Mouse (Mus musculus): Measurements from ENCODE around the gene Mars2. TPM values are rescaled to one million over a fixed set of nuclear protein-coding genes. Genes with fewer than 3 reads are reported as not detected.

The Mars2 gene
- polyA plus RNA-seq, 1 experiment from 2014 or later: 4.0 TPM

DNA sequence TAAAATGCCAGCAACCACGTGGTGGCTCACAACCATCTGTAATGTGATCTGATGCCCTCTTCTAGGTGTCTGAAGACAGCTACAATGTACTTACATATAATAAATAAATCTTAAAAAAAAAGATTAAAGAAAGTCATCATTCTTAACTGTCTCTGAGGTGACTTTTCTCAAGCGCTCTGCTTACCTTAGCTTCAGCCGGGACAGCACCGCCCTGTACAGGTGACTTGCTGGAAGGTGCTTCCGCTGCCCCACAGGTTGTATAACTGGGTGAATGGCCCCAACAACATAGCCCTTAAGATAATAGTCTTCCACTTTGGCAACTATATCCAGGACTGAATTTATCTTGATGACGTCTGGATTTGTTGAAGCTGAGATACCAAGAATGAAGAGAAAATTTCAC lies 23.0 kb upstream of the Mars2 start:
- no peaks in the 10 kb centered on the region for H3K9me3 ChIP-seq (replicated peaks; ENCODE audit: control insufficient read depth, low read length)
- H3K4me1 ChIP-seq (ENCODE audit: control insufficient read depth, insufficient read depth, low read length): peaks cover under 1% of the 10 kb centered on the region; the same call in 1 of the 2 replicates
- ATAC-seq (replicated peaks; ENCODE audit: insufficient number of reproducible peaks, low FRiP score, low TSS enrichment): no peak
- no peak overlapping the region for H3K9ac ChIP-seq (ENCODE audit: low read depth, low read length)
- no peaks in the 10 kb centered on the region for H3K27me3 ChIP-seq (ENCODE audit: control insufficient read depth, insufficient read depth, low read length)
- 83% methylated on average over 6 of the region's 6 CpGs for WGBS (ENCODE audit: insufficient replicate concordance)
- H3K36me3 ChIP-seq (ENCODE audit: control insufficient read depth, insufficient read depth, low read length): no peaks in the 10 kb centered on the region
- no peak overlapping the region for H3K4me2 ChIP-seq
- H3K4me3 ChIP-seq (ENCODE audit: low read depth, low read length): no peak overlapping the region
- no peak overlapping the region for H3K27ac ChIP-seq (ENCODE audit: low read depth, low read length)

DNA sequence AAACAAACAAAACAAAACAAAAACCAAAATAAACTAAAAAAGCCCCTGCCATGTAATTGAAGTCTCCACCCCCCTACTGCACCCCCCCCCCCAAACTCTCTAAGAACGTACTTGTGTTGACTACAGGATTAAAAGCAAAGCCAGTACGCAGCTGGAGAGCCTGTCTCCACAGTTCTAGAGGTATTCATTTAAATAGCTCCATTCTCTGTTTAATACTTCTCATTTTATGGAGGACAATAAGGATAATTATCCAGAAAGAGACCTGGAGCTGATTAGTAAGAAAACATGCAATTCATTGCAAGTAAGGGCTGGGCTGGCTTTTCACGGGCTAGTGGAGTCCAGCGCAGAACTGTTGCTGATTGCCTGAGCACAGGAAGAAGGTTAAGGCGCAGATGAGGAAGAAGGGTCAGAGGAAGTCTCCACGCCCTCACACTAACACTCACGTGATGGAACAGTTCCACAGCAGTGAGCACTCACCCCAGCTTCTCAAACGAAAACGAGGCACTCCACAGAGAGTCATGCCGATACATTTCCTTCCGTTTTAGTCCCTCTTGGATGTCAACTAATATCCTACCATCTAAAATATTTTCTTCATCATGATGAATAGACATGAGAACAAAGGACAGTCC lies 21.7 kb upstream of the Mars2 start:
- no peaks in the 10 kb centered on the region for H3K4me1 ChIP-seq (ENCODE audit: control insufficient read depth, insufficient read depth, low read length)
- no peak overlapping the region for H3K4me3 ChIP-seq (ENCODE audit: low read depth, low read length)
- 71% methylated on average over 11 of the region's 11 CpGs for WGBS (ENCODE audit: insufficient replicate concordance)
- no peak overlapping the region for H3K4me2 ChIP-seq
- ATAC-seq (replicated peaks; ENCODE audit: insufficient number of reproducible peaks, low FRiP score, low TSS enrichment): no peak
- no peaks in the 10 kb centered on the region for H3K36me3 ChIP-seq (ENCODE audit: control insufficient read depth, insufficient read depth, low read length)
- H3K9me3 ChIP-seq (replicated peaks; ENCODE audit: control insufficient read depth, low read length): no peaks in the 10 kb centered on the region
- no peak overlapping the region for H3K27ac ChIP-seq (ENCODE audit: low read depth, low read length)
- H3K9ac ChIP-seq (ENCODE audit: low read depth, low read length): no peak overlapping the region
- H3K27me3 ChIP-seq (ENCODE audit: control insufficient read depth, insufficient read depth, low read length): no peaks in the 10 kb centered on the region

DNA sequence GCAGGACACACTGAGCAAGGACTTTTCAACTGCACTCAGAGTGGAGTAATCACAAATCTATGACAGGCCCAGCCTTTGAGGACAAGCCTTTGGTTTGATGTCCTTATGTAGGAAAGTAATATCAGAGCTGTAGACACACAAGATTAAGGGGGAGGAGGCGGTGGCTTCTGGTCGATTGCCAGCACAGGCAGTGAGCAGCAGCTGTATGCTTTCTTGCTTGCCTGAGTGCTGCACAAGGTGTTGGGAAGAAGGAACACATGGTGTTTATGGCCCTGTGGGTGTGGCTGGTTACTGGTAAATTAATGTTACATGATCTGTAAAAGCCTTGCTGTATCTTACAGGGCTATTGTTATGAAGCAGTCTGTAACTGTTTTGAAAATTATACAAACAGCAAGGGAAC lies 19.8 kb upstream of the Mars2 start:
- 66% methylated on average over 2 of the region's 2 CpGs for WGBS (ENCODE audit: insufficient replicate concordance)
- ATAC-seq (replicated peaks; ENCODE audit: insufficient number of reproducible peaks, low FRiP score, low TSS enrichment): no peak
- no peak overlapping the region for H3K4me3 ChIP-seq (ENCODE audit: low read depth, low read length)

DNA sequence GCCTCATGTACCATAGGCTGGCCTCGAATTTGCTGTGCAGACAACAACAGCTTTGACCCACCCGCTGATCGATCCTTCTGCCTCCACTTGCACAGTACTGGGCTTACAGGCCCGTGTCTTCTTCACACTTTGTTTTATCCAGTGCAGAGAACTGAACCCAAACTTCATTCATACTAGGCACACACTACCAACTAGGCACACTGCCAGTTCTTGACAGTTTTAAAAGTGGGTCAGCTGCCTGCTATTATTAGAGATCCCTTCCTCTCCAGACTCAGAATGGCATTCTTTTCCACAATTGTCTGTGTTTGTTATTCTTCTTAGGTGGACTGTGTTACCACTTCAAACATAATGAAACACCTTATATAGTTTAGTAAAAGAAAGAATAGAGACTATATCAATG lies 15.6 kb upstream of the Mars2 start:
- no peaks in the 10 kb centered on the region for H3K36me3 ChIP-seq (ENCODE audit: control insufficient read depth, insufficient read depth, low read length)
- 0 out of 2 replicates have a peak, but pooled peaks cover 4% of the 10 kb centered on the region for H3K4me1 ChIP-seq (ENCODE audit: control insufficient read depth, insufficient read depth, low read length)
- H3K27ac ChIP-seq (ENCODE audit: low read depth, low read length): no peak overlapping the region
- no peak overlapping the region for H3K9ac ChIP-seq (ENCODE audit: low read depth, low read length)
- 70% methylated on average over 4 of the region's 4 CpGs for WGBS (ENCODE audit: insufficient replicate concordance)
- ATAC-seq (replicated peaks; ENCODE audit: insufficient number of reproducible peaks, low FRiP score, low TSS enrichment): no peak
- H3K4me3 ChIP-seq (ENCODE audit: low read depth, low read length): no peak overlapping the region
- no peak overlapping the region for H3K4me2 ChIP-seq
- no peaks in the 10 kb centered on the region for H3K9me3 ChIP-seq (replicated peaks; ENCODE audit: control insufficient read depth, low read length)
- no peaks in the 10 kb centered on the region for H3K27me3 ChIP-seq (ENCODE audit: control insufficient read depth, insufficient read depth, low read length)

More for the DNA sequence above, 19.8 kb upstream of the Mars2 start:
- Histone ChIP-seq H3K27ac (ENCODE audit: low read depth, low read length) (no peak overlapping the region), H3K4me1 (ENCODE audit: control insufficient read depth, insufficient read depth, low read length) (0 out of 2 replicates have a peak, but pooled peaks cover 4% of the 10 kb centered on the region), H3K36me3 (ENCODE audit: control insufficient read depth, insufficient read depth, low read length) (no peaks in the 10 kb centered on the region), H3K9ac (ENCODE audit: low read depth, low read length) (no peak overlapping the region), H3K9me3 (replicated peaks; ENCODE audit: control insufficient read depth, low read length) (no peaks in the 10 kb centered on the region), H3K4me2 (no peak overlapping the region), H3K27me3 (ENCODE audit: control insufficient read depth, insufficient read depth, low read length) (no peaks in the 10 kb centered on the region)

DNA sequence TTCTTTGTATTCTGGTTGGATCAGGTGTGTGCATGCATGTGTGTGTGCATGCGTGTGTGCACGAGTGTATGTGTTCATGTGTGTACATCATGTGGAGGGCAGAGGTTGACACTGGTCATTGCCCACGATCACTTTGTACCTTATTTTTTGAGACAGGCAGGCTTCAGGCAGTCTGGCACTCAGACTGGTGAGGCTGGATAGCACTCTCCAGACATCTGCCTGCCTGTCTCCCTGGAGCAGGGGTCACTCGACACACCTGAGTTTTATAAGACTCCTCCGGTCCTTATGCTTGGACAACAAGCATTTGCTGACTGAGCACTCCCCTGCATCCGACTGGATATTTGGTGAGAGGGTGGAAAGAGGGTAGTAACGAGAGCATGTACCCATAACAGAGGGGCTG lies 14.0 kb upstream of the Mars2 start:
- no peak overlapping the region for H3K9ac ChIP-seq (ENCODE audit: low read depth, low read length)
- H3K4me3 ChIP-seq (ENCODE audit: low read depth, low read length): no peak overlapping the region
- H3K4me1 ChIP-seq (ENCODE audit: control insufficient read depth, insufficient read depth, low read length): 0 out of 2 replicates have a peak, but pooled peaks cover 4% of the 10 kb centered on the region
- H3K36me3 ChIP-seq (ENCODE audit: control insufficient read depth, insufficient read depth, low read length): no peaks in the 10 kb centered on the region
- 80% methylated on average over 7 of the region's 7 CpGs for WGBS (ENCODE audit: insufficient replicate concordance)
- H3K27me3 ChIP-seq (ENCODE audit: control insufficient read depth, insufficient read depth, low read length): no peaks in the 10 kb centered on the region
- H3K9me3 ChIP-seq (replicated peaks; ENCODE audit: control insufficient read depth, low read length): no peaks in the 10 kb centered on the region
- no peak overlapping the region for H3K4me2 ChIP-seq
- no peak for ATAC-seq (replicated peaks; ENCODE audit: insufficient number of reproducible peaks, low FRiP score, low TSS enrichment)
- H3K27ac ChIP-seq (ENCODE audit: low read depth, low read length): no peak overlapping the region

DNA sequence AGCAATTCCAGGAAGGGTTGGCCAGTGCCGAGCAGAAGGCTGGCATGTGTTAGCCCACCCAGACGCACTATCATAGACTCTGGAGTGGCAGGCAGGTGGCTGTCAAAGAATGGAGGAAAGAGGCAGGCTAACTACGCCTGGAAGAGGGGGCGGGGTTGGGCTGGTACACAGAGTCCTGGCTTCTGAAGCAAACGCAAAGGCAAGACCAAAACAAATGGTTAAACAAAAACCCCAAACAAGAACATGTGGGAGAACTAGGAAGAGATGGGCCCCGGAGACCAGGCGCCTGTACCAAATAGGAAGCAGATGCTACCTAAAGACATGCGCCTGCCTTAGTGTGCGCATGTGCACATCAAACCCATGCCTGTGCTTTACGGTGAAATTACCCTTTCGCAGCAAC lies 12.9 kb upstream of the Mars2 start:
- H3K27me3 ChIP-seq (ENCODE audit: control insufficient read depth, insufficient read depth, low read length): no peaks in the 10 kb centered on the region
- H3K4me1 ChIP-seq (ENCODE audit: control insufficient read depth, insufficient read depth, low read length): 0 out of 2 replicates have a peak, but pooled peaks cover 4% of the 10 kb centered on the region
- H3K4me3 ChIP-seq (ENCODE audit: low read depth, low read length): no peak overlapping the region
- no peaks in the 10 kb centered on the region for H3K9me3 ChIP-seq (replicated peaks; ENCODE audit: control insufficient read depth, low read length)
- 73% methylated on average over 11 of the region's 11 CpGs for whole genome bisulfite sequencing (ENCODE audit: insufficient replicate concordance)
- H3K4me2 ChIP-seq: peak overlapping the region; percentile 75
- ATAC-seq (replicated peaks; ENCODE audit: insufficient number of reproducible peaks, low FRiP score, low TSS enrichment): no peak
- H3K9ac ChIP-seq (ENCODE audit: low read depth, low read length): no peak overlapping the region
- H3K36me3 ChIP-seq (ENCODE audit: control insufficient read depth, insufficient read depth, low read length): no peaks in the 10 kb centered on the region
- no peak overlapping the region for H3K27ac ChIP-seq (ENCODE audit: low read depth, low read length)

DNA sequence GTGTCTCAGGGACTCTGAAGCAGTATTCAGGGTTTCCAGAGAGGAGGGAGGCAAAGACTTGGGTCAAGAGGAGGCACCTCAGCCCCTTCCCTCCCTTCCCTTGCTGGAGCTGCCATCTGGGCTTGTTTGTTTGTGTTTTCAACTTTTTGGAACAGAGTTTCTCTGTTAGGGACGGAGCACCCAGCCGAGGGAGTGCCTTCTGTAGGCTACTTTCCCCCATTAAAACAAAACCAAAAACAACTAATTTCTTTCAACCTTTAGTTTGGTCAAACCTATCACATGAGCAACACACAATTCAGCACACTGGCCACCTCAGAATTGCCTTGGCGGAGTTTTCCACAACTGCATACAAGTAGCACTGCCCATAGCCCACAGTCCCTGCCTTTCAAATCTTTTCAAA lies 11.6 kb upstream of the Mars2 start:
- no peak overlapping the region for H3K9ac ChIP-seq (ENCODE audit: low read depth, low read length)
- H3K27me3 ChIP-seq (ENCODE audit: control insufficient read depth, insufficient read depth, low read length): no peaks in the 10 kb centered on the region
- 36% methylated on average over 3 of the region's 3 CpGs for WGBS (ENCODE audit: insufficient replicate concordance)
- H3K4me3 ChIP-seq (ENCODE audit: low read depth, low read length): peak overlapping the region; percentile 50
- H3K4me1 ChIP-seq (ENCODE audit: control insufficient read depth, insufficient read depth, low read length): 0 out of 2 replicates have a peak, but pooled peaks cover 4% of the 10 kb centered on the region
- H3K36me3 ChIP-seq (ENCODE audit: control insufficient read depth, insufficient read depth, low read length): no peaks in the 10 kb centered on the region
- no peak for ATAC-seq (replicated peaks; ENCODE audit: insufficient number of reproducible peaks, low FRiP score, low TSS enrichment)
- H3K9me3 ChIP-seq (replicated peaks; ENCODE audit: control insufficient read depth, low read length): no peaks in the 10 kb centered on the region
- no peak overlapping the region for H3K27ac ChIP-seq (ENCODE audit: low read depth, low read length)
- peak overlapping the region; percentile 75 for H3K4me2 ChIP-seq

DNA sequence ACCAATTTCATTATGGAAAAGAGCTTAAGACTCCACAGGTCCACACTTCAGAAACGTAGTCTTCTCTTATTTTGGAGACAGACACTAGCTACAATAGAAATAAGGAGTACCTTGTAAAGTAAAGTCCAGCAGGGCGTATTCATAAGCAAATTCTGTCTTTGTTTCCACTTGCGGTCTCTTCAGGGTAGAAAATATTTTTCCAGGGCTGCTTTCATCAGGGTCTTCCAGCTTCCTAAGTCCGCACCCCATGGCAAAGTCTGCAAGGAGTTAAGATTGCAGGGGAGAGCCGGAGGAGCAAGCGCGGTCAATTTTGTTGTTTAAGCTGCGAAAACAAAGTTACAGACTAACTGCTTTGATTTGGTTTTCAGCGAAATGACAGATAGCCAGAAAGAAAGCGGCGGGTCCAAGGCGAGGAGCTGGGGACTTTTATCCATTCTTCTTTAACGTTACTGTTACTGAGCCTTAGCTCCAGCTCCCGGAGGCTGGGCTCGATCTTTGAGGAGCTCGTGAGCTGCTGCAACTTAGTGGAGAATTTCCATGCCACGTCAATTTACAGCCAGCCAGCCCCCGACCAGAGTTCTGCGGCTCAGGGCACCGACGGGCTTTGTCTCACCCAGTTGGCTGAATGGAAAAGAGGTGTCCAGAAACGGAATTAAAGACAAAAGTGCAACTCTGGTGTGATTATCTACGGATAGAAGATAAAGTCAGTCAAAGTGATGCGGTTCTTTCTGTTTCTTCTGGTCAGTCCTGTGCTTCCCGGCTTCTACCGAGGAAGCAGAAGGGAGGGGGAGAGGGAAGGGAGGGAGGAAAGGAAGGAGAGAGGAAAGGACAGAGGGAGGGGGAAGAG lies 10.7 kb upstream of the Mars2 start, which contains the start of gene Rftn2:
Gene Rftn2, minus strand, starts transcription at position 772 of the 847 bp plus-strand sequence.
- Histone ChIP-seq H3K9ac (ENCODE audit: low read depth, low read length) (peak within 1 kb of the TSS; percentile 76), H3K27ac (ENCODE audit: low read depth, low read length) (peak within 1 kb of the TSS; percentile 70), H3K4me3 (ENCODE audit: low read depth, low read length) (peak within 1 kb of the TSS; percentile 50), H3K27me3 (ENCODE audit: control insufficient read depth, insufficient read depth, low read length) (no peaks in the 10 kb centered on the region), H3K4me2 (peak within 1 kb of the TSS; percentile 75), H3K36me3 (ENCODE audit: control insufficient read depth, insufficient read depth, low read length) (no peaks in the 10 kb centered on the region), H3K9me3 (replicated peaks; ENCODE audit: control insufficient read depth, low read length) (no peaks in the 10 kb centered on the region), H3K4me1 (ENCODE audit: control insufficient read depth, insufficient read depth, low read length) (0 out of 2 replicates have a peak, but pooled peaks cover 2% of the 10 kb centered on the region)
- ATAC-seq (replicated peaks; ENCODE audit: insufficient number of reproducible peaks, low FRiP score, low TSS enrichment): no peak; the same call in 1 of the 2 replicates
- WGBS (ENCODE audit: insufficient replicate concordance): 3% methylated on average over 26 of the region's 26 CpGs
